22 mouse cellular contexts compared by ENCODE assay signal in the genomic region with DNA sequence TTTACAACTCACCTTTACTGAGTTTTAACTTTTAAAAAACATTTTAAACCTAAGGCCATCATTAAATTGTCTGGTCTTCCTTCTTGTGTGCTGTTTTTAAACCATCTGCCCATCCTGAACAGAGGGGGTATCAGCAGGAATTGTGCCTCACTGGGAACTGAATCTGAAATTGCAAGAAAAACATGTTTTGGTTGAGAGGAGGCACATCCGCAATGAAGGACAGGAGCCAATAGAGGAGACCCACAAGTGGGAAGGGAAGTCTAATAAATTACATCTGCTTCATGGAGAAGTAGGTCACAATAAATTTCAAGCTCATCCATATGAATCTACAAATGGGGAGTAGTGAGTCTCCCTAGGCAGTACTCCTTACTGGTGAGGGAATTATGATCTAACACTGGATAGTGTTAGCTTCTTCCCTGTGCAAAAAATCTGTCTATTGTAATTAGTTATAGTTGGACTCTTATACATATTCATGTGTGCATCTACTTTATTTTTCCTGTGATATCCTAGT.
A peak's percentile ranks its signal among the peaks of the same experiment; 100 is the strongest.
DNase-seq lines count a peak whose midpoint lies in the region; ATAC-seq lines count a peak whose summit lies in the region.
"Had no signal": no experiment of that assay in that cellular context is flagged by ENCODE, and none has a peak within 500 bp of the region (broad histone marks: within the 10 kb centered on the region; RNA-seq: fewer than 3 reads in every experiment).

No protein-coding gene starts in this region.

- no peak for DNase-seq in cerebellum, adult 11 months
- peak; percentile 72 for DNase-seq in brain, adult 2 months (ENCODE audit: low read depth, low spot score)
- peak; percentile 50 for DNase-seq in cerebellum, adult 9-10 months
- DNase-seq in cerebellum, postnatal 14 days: peak; percentile 17 to 44
- no peak for DNase-seq in embryo, embryonic 10.5 days (ENCODE audit: low spot score)
- no peak for DNase-seq in adrenal gland, adult 18-20 months (ENCODE audit: low spot score in 2 of 2)
- no peak for DNase-seq in gastrocnemius, postnatal 4 days (ENCODE audit: low spot score in 2 of 2)
- DNase-seq: adrenal gland, adult 2 months; adrenal gland, postnatal 14 days; gastrocnemius, adult 2 months; gastrocnemius, postnatal 14 days; heart, adult 2 months; heart, postnatal 14 days; heart, postnatal 4 days; kidney, adult 2 months had no signal

- ATAC-seq in cerebellum, adult (ENCODE audit: insufficient number of reproducible peaks, low FRiP score, low TSS enrichment): peak; percentile 91
- ATAC-seq: forebrain, embryonic 13.5 days; forebrain, embryonic 16.5 days; hindbrain, postnatal 0 days; inflammation-experienced regulatory T-cells, adult 6 months; intestine, postnatal 0 days; Patski had no signal

Comparison
In these comparisons a context has a peak if more than half of its experiments do, and no peak if none do; other contexts are left out.
1. DNase-seq: peak in brain, adult 2 months (single experiment), cerebellum, adult 9-10 months (single experiment) and cerebellum, postnatal 14 days (2 of 2); none in cerebellum, adult 11 months (single experiment), embryo, embryonic 10.5 days (single experiment), adrenal gland, adult 18-20 months (0 of 2) and gastrocnemius, postnatal 4 days (0 of 2).